Mouse (Mus musculus) kidney, adult 9 months (tissue): ENCODE data around the gene Pop7.
A peak's percentile ranks its signal among the peaks of the same experiment; 100 is the strongest.

Experiments used
- DNase-seq: peaks from one replicate; pipeline ENCODE4 v3.0.0; 2022

Pop7 gene

DNA sequence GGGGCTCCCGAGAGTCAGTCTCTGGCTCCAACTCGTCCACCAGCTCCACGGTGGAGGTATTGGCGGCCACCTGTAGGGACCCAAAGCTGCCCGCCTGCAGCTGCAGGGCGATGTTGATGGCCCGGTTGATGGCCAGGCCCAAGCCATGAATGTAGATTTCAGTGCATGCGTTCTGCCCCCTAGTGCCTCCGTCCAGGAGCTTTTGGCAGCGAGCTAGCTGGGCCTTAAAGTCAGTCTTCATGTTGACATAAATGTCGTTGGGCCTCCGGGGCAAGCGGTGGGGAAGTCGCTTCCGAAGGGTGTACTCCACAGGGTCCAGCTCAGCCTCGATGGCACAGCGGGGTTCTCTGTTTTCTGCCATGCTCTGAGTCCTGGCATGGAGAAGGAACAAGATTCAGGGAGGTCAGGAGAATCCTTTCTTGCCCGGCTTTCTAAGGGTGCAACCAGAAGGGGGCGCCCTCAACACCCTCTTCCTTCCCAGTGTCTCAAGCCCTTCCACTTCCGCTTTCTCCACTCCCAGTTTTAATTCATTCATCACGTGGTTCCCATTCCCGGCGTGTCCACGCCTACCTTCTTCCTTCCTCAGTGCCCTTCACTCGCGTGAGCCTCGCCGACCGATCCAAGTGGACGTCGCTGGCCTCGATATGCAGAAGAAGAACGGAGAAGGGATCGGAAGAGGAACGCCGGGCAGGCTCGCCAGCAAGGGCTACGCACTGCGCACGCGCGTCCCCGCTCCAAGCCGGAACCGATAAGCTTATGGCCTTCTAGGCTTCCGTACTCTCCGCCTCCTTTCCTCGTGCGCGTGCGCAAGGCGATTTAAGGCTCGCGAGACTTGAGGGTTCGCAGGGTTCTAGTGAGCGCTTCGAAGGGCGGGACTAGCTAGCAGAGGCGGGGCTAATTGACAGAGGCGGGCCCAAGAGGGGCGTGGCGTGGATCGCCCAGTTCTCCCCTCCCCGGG, at the start of gene Pop7:
Gene Pop7, minus strand, starts transcription at position 810 of the 958 bp plus-strand sequence.
- DNase-seq, result peak; percentile 100

- DNase-seq, result no peak
Observed at GRCm38 (mm10) chr5:137551119-137551518, 48.8 kb upstream of the Pop7 start.

- DNase-seq, result no peak
Observed at GRCm38 (mm10) chr5:137549840-137550239, 47.5 kb upstream of the Pop7 start.

GRCm38 (mm10) chr5:137545596-137545995, 43.3 kb upstream of the Pop7 start:
- DNase-seq, result peak; percentile 47

DNA sequence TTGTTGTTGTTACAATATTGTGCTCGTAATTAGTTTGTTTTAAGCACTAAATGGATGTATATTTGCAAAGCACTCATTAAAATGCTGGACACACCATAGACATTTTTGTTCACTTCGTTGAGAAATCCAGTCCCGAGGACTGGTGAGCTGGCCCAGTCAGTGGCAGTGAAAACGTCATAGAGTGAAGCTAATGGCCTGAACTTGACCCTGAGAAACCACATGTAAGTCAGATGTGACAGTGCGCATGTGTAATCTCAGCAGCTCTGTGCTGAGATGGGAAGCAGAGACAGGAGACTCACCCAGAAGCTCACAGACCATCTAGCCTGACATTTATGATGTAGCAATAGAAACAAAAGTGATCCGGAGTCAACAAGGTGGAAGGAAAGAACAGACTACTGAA, 42.6 kb upstream of the Pop7 start:
- no peak for DNase-seq

GRCm38 (mm10) chr5:137541768-137542540, 39.6 kb upstream of the Pop7 start:
- no peak for DNase-seq

- no peak for DNase-seq
Observed at GRCm38 (mm10) chr5:137540991-137541390, 38.7 kb upstream of the Pop7 start.

DNA sequence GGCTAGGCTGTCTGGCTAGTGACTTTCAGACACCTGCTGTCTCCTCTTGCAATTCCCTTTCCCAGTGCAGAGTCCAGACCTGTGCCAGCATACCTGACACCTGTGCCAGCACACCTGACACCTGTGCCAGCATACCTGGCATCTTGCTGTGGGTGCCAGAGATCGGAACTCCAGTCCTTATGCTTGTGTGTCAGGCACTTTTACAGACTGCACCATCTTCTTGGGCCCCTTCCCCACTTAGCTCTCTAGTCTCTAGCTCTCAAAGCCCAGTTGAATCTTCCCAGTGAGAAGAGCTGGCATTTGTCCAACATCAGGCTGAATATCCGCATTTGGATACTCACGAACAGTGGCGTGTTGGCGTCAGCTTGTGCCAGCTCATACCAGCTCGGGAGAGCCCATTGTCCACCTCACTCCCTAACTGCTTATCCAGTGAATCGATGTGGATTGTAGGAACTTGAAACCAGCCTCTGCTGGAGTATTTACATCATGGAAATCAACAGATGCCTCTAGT, 37.0 kb upstream of the Pop7 start:
- no peak for DNase-seq

GRCm38 (mm10) chr5:137537461-137537860, 35.1 kb upstream of the Pop7 start:
- no peak for DNase-seq

DNA sequence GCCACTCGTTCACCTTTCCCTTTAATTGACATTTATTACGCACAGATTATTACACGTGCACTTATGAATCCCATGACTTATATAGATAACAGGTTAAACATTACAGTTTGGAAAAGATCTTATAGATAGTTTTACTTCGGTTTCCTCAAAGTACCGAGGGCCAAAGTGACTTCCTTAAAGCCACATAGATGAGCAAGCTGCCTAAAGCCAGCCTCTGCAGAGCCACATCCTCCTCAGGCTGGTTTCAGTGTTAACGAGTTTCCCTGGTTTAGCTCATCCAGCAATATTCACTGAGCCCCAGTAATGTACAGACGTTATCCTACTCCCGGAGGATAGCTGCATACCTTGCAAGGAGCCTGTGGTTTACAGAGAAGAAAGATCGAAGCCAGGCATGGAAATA, 33.0 kb upstream of the Pop7 start:
- no peak for DNase-seq

- no peak for DNase-seq
Observed at GRCm38 (mm10) chr5:137534762-137535161, 32.4 kb upstream of the Pop7 start.

DNA sequence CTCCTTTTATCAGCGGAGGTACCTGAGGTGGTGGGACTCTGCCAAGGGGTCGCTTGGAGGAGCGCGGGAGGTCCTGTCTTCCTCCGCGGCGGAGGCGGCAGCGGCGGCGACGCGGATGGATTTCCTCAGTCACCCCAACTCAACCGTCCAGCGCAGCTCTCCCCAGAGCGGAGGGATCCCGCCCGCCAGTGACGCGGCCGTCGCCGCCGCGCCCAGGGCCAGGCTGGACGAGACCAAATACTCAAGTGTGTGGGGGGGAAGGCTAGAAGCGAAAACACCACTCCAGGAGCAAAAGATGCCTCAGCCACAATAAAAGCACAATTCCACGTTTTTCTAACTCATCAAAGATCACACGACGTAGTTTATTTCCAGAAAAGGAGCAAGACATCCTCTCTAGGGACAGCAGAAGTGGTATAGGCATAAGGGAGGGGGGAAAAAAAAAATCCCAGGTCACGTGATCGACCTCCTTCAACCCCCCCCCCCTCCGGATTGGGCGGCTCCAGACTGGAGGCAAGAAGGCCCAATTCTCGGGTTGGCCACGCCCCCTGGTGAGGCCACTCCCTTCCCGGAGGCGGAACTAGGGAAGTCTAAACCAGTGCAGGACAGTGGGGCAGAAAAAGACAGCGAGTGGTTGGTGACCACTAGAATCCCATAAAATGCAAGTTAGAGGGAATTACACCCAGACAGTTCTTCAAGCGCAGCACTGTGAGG, 31.0 kb upstream of the Pop7 start, which contains the start of the genes Epo and Gnb2:
Gene Epo, minus strand, starts transcription at position 126 of the 711 bp plus-strand sequence.
Gene Gnb2, minus strand, starts transcription at position 394 of the 711 bp plus-strand sequence.
- peak; percentile 99 for DNase-seq

DNA sequence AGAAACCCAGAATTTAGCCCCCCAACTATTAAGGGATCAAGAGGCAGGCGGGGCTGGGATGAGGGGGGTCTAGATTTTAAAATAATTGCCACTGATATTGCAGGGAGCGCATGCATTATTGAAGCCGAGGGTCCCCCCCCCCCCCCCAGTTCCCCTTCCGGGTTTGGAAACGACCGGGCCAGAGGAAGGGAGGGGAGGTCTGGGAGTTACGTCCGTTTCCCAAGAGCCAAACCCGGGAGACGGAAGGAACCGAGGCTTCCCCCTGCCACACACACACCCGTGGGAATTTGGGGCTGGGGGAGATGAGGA, 30.4 kb upstream of the Pop7 start:
- no peak for DNase-seq

DNA sequence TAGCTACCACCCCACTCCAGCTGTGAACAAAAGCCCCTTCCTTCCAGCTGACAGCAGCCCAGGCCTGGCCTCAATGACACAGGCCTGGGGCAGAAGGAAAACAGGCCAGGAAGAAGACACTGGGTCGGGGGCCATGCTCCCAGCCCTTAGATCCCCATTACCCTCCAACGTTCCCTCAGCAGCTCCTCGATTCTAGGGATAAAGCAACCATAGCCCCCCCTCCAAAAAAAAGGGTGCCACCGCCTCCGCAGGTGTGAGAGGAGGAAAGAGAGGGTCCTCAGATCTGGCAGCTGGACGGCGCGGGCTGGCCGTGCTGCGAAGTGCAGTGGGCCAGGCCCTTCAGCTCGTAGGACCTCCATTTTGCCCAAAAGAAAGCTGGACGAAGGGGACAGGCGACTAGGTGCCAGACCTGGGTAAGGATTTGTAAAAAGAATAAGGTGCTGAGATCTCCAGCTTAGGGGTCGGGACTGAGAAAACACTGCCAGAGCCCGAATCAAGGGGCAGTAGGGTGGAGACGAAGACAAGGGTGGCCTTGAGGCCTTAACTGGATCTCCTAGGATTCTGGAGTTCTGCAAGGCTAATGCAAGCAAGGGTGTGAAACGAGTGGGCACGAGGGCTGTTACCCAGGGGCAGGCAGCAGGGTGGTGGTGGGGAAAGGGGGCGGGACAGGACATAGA, 30.0 kb upstream of the Pop7 start:
- no peak for DNase-seq

DNA sequence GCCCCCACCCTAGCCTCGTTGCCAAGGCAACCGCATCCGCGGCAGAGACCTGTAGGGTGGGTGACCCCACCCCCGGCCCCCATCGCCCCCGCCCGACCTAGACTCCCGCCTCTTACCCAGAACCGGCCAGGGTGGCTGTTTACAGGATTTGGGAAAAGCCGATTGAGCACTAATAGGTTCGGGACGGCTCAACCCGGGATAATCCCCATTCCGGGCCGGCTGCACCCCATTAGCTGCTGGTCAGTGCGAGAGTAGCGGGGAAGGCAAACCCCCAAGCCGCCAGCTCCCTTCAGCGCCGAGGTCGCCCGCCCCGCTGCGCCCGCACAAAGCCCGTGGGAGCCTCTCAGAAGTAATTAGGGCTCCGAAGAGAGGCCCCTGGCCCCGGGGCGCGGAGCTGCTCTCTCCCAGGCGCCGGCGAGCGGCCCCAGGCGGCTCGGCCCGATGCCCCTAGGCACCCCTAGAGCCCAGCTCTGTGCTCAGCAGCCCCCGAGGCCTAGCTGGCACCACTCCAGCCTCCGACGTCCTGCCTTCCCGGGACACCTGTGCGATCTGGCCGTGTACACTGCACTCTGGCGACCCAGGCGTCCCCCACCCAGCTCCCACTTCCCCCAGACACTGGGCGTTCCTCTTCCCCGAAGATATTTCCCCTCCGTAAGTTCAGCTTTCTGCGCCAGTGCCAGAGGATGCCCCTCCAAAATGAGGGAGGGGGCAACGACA, 29.3 kb upstream of the Pop7 start:
- no peak for DNase-seq

DNA sequence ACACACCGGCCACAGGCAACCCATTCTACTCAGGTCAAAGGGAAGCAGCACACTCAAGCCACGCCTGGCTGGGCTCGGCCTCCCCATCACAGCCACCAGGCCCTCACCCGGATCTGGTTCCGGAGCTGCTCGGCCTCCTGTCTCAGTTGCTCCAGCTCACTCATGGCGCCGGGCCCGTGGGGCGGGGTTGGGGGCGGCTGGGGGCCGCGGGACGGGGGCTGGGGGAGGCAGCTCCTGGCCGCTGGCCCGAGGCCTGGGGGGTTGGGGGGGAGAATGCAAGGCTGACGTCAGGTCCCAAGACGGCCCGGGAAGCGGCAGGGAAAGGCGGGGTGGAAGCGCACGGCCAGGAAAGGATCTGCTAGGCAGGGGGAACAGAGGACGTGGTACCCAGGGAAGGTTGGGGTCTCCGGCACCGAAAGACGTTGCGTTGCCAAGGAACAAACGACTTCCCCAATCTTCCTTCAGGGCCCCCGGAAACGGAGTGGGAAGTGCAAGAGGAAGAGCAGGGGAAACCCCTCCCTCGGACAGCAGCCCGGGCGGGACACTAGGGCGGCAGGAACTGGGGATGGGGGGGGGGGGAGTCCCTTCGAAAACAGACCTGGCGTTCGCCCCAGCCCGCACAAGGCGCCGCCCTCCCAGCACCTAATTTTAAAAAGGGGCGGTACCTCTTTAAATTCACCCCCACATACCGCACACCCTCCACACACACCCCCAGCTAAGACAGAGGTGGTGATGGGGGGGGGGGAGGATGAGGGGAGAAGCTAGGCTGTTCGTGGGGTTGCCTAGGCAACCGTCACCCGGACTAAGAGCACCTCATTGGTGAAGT, 28.5 kb upstream of the Pop7 start:
- DNase-seq, result peak; percentile 67

GRCm38 (mm10) chr5:137530075-137530474, 27.8 kb upstream of the Pop7 start:
- no peak for DNase-seq

DNA sequence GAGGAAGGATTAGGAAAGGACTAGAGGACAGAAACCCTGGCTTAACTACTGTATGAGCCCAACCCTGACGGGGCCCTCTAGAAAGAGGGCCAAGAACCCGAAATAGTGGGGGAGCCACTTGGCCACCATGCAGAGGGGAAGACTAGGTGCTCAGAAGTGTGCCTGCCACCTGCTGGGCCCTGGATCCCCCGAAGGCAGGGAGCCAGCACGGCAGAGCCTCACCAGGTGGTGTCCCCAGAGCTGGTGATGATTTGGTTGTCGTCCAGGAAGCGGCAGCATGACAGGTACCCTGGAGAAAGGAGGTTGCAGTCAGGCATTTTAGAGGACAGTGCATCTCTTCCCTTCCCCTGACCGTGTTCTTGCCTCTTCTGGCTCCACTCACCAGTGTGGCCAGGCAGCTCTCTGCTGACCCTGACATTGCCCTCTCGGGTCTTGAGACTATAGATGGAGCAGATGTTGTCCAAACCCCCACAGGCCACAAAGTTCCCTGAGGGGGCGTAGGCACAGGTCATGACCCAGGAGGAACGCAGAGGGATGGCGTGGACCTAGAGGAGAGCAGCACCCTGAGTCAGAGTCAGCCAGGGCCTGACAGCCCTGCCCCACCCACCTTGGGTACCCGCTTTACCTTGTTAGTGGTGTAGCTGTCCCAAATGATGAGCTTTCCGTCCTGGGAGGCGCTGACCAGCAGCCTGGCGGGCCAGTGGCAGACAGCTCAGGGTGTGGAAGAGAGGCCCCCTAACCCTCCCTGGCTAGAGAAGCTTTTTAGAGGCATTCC, 27.1 kb upstream of the Pop7 start:
- no peak for DNase-seq

DNA sequence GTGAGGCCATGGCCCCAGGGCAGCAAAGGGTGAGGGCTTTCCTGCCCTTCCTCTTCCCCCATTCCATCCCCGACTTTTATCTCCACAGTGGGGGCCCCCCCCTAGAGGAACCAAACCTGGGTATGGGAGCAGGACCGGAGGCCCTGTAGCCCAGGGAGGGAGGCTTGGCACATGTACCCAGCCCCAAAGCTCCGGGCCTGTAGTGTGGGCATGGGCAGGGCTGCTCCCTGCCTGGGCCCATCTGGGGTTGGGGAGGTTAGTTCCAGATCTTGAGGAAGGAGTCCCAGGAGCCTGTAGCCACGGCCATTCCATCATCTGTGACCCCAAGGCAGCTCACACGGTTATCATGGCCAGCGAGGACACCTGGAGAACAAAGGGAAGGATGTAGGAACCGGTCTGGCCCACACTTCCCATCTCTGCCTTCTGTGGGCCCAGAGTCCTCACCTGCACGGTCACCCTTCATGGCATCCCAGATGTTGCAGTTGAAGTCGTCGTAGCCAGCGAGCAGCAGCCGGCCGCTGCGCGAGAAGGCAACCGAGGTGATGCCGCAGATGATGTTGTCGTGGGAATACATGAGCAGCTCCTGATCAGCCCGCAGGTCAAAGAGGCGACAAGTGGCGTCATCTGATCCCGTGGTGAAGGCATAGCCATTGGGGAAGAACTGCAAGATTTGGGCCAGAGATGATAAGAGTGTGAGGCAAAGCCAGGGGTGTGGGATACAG, 26.1 kb upstream of the Pop7 start:
- no peak for DNase-seq
